Mouse (Mus musculus) hindbrain, postnatal 0 days (tissue): ENCODE measurements around the gene Agpat1. TPM values are rescaled to one million over a fixed set of nuclear protein-coding genes. Genes with fewer than 3 reads are reported as not detected.

Experiments used
- ATAC-seq: fragments of 200-750 bp; cut with Nextera tagmentation; 2 replicates; pipeline ENCODE4 v1.8.0; 2017; ENCODE audit warnings: mild to moderate bottlenecking, moderate TSS enrichment, moderate library complexity
- DNase-seq: peaks from one replicate; pipeline ENCODE4 v3.0.0-alpha.2; 2015; ENCODE audit warnings: low spot score
- H3K27ac ChIP-seq: fragments of 300-500 bp; sonication (generic); 2 replicates; pipeline ENCODE4 v1.5.1; 2014; ENCODE audit warnings: mild to moderate bottlenecking
- H3K27me3 ChIP-seq: fragments of 300-500 bp; sonication (generic); 2 replicates; pipeline ENCODE4 v1.6.1; 2014; ENCODE audit warnings: low read length, mixed read lengths; ENCODE audit not compliant: insufficient read depth
- H3K36me3 ChIP-seq: fragments of 300-500 bp; sonication (generic); 2 replicates; pipeline ENCODE4 v1.6.1; 2014; ENCODE audit warnings: low read length, mixed read lengths; ENCODE audit not compliant: insufficient read depth
- H3K4me1 ChIP-seq: fragments of 300-500 bp; sonication (generic); 2 replicates; pipeline ENCODE4 v1.6.1; 2014; ENCODE audit warnings: antibody characterized with exemption, low read length, mixed read lengths; ENCODE audit not compliant: insufficient read depth
- H3K4me2 ChIP-seq: fragments of 300-500 bp; sonication (generic); 2 replicates; pipeline ENCODE4 v1.6.1; 2014; ENCODE audit warnings: low read depth, mild to moderate bottlenecking, low read length, moderate library complexity, mixed read lengths
- H3K4me3 ChIP-seq: fragments of 300-500 bp; sonication (generic); 2 replicates; pipeline ENCODE4 v1.5.1; 2014; ENCODE audit warnings: low read length
- H3K9ac ChIP-seq: fragments of 300-500 bp; sonication (generic); replicated peaks from 2 replicates; pipeline ENCODE4 v1.6.1; 2014; ENCODE audit warnings: mild to moderate bottlenecking, low read length, moderate library complexity, mixed read lengths
- H3K9me3 ChIP-seq: fragments of 300-500 bp; sonication (generic); 2 replicates; pipeline ENCODE4 v1.6.1; 2016; ENCODE audit warnings: low read length, mixed read lengths
- CTCF ChIP-seq: IDR thresholded peaks from 2 replicates; pipeline ENCODE4 v1.5.1; 2016; ENCODE audit warnings: antibody characterized with exemption, control low read depth, low read depth
- WGBS: fragments of 180-500 bp; shearing (Covaris S2); extraction: QIAGEN DNeasy Blood & Tissue Kit; methylation state at CpG from one replicate; pipeline ENCODE4 v1.1.7; 2014; 5-methylcytosine and 5-hydroxymethylcytosine counted together
- polyA plus RNA-seq: library from polyadenylated mRNA; unstranded; fragments of >200 nt; fragmentation: Nextera tagmentation; extraction: Ambion mirVana; gene quantifications from 2 replicates; pipeline ENCODE4 v1.2.1, GENCODE M21; 2015
- total RNA-seq: library from RNA; depleted of rRNA; stranded (reverse); fragments of >200 nt; gene quantifications from 2 replicates; pipeline ENCODE4 v1.2.3, GENCODE M21; 2014

Agpat1 gene
- total and polyA plus RNA-seq, 2 experiments from 2014 or later = 98.4 to 322 TPM

DNA sequence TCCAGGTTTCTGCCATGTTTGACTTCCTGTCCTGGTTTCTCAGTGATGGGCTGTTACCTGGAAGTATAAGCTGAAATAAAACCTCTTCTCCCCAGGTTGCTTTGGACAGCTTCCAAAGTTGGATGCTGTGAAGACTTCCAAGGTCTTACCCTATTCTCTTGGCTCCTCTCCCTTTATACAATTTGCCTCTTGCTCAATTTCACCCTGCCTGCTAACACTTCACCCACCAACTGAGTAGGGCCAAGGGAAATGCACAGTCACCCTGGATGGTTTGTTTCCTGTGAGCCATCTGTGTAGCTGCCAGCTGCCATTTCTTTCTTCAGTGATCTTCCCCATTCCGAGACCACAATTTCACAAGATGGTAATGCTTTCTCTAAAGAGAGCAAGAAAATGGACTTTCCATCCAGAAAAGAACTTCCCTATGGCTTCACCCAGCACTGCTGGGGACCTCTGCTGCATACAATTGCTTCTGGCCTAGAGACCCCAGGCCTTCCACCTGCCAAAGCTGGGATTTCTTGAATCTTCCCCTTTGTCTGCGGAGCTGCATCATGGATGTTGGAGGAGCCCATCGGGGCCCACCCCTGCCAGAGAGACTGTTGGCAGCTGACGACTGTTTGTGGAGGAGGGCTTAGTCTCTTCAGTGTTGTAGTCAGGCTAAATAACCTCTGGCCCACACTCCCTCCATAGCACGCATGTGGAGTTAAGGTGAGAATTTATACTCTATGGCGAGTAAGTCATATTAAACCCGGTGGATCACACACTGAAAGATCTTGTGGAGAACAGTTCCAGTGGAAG, 35.6 kb downstream of the Agpat1 start:
- DNase-seq = no peak
- no peak overlapping the region for H3K9ac ChIP-seq

GRCm38 (mm10) chr17:34640778-34641601, 36.9 kb downstream of the Agpat1 start:
- Histone ChIP-seq H3K36me3 (no peaks in the 10 kb centered on the region), H3K4me3 (no peak overlapping the region), H3K9me3 (no peaks in the 10 kb centered on the region), H3K27me3 (no peaks in the 10 kb centered on the region), H3K4me2 (peak overlapping the region; percentile 25; the same call in 1 of the 2 replicates), H3K4me1 (peaks cover 19% of the 10 kb centered on the region), H3K27ac (peak overlapping the region; percentile 77), H3K9ac (peak overlapping the region; percentile 37; the same call in 1 of the 2 replicates)
- ATAC-seq (peak; percentile 57), DNase-seq (peak; percentile 72)
- 11% methylated on average over 11 of the region's 11 CpGs for WGBS
- TF ChIP-seq CTCF = peak; percentile 43

More for the DNA sequence above, 35.6 kb downstream of the Agpat1 start:
- H3K4me2 ChIP-seq = no peak overlapping the region
- H3K4me1 ChIP-seq = peaks cover 9% of the 10 kb centered on the region
- H3K36me3 ChIP-seq = no peaks in the 10 kb centered on the region
- no peak for ATAC-seq
- no peaks in the 10 kb centered on the region for H3K9me3 ChIP-seq
- no peak overlapping the region for H3K4me3 ChIP-seq
- 79% methylated on average over 7 of the region's 7 CpGs for WGBS
- TF ChIP-seq CTCF = no peak
- H3K27me3 ChIP-seq = no peaks in the 10 kb centered on the region
- peak overlapping the region; percentile 77; the same call in 1 of the 2 replicates for H3K27ac ChIP-seq

- Histone ChIP-seq H3K9me3 (no peaks in the 10 kb centered on the region), H3K4me3 (no peak overlapping the region), H3K27ac (peak overlapping the region; percentile 77), H3K9ac (no peak overlapping the region), H3K4me1 (peaks cover 19% of the 10 kb centered on the region), H3K27me3 (no peaks in the 10 kb centered on the region), H3K4me2 (no peak overlapping the region), H3K36me3 (no peaks in the 10 kb centered on the region)
- 88% methylated on average over 3 of the region's 3 CpGs for WGBS
- ATAC-seq = no peak
- no peak for TF ChIP-seq CTCF
- no peak for DNase-seq
Observed at GRCm38 (mm10) chr17:34641945-34642344, 37.9 kb downstream of the Agpat1 start.

DNA sequence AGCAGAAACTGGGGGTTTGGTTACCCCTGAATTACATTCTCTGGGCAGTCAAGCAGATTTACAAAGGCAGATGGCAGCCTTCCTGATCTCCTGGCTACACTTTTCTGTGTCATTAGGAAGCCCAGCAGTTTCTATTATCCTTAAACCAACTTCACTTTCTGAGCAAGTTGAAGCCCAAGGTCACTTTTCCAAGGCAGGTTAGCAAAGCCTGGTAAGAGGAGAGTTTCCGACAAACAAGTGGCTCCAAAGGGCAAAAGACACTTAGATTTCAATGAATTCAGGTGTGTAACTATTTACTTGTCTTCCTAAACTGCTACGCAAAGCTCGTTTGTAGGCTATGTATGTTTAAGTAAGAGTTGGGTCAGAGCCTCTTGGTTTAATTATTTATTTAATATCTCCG, 39.3 kb downstream of the Agpat1 start:
- H3K9me3 ChIP-seq = no peaks in the 10 kb centered on the region
- WGBS = 92% methylated on average over 4 of the region's 4 CpGs
- DNase-seq = no peak

GRCm38 (mm10) chr17:34643944-34644343, 39.9 kb downstream of the Agpat1 start:
- peak overlapping the region; percentile 41; the same call in 1 of the 2 replicates for H3K27ac ChIP-seq
- H3K4me1 ChIP-seq = peaks cover 19% of the 10 kb centered on the region
- no peaks in the 10 kb centered on the region for H3K9me3 ChIP-seq
- 0 out of 2 replicates have a peak, but pooled peaks cover under 1% of the 10 kb centered on the region for H3K36me3 ChIP-seq
- WGBS = 84% methylated on average over 10 of the region's 10 CpGs
- no peak overlapping the region for H3K4me2 ChIP-seq
- no peak overlapping the region for H3K4me3 ChIP-seq
- no peaks in the 10 kb centered on the region for H3K27me3 ChIP-seq
- H3K9ac ChIP-seq = no peak overlapping the region
- no peak for ATAC-seq
- DNase-seq = no peak
- no peak for TF ChIP-seq CTCF

More for the DNA sequence above, 39.3 kb downstream of the Agpat1 start:
- H3K4me2 ChIP-seq = no peak overlapping the region
- no peaks in the 10 kb centered on the region for H3K36me3 ChIP-seq
- no peak for TF ChIP-seq CTCF
- no peak overlapping the region for H3K4me3 ChIP-seq
- peaks cover 19% of the 10 kb centered on the region for H3K4me1 ChIP-seq
- H3K27ac ChIP-seq = no peak overlapping the region
- H3K27me3 ChIP-seq = no peaks in the 10 kb centered on the region
- H3K9ac ChIP-seq = no peak overlapping the region
- ATAC-seq = no peak

DNA sequence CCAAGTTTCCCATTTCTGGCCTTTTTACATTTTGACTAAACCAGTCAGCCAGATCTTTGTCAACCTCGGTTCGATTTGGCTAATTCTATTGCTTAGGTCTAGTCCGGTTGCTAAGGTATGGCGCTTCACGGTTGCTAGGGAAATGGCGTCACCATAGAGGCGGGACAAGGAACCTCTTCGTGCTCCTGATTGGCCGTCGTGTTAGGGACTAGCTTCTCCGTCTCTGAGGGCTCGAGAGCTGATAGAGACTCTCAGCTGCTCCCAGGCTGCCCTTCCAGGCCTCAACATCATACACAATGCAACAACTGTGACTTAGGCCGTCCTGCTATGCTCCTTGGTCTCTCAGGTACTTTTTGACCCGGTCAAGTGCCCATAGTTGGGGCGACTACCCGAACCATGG, 40.5 kb downstream of the Agpat1 start, which contains the start of gene Fkbpl:
Gene Fkbpl (plus strand): TSS at position 157 of the 400 bp plus-strand sequence.
- peak; percentile 76 for ATAC-seq
- DNase-seq = peak; percentile 98
- under 1% methylated on average over 16 of the region's 16 CpGs for WGBS
- Histone ChIP-seq H3K4me2 (peak within 1 kb of the TSS; percentile 71), H3K4me1 (peaks cover 19% of the 10 kb centered on the region), H3K27me3 (no peaks in the 10 kb centered on the region), H3K36me3 (0 out of 2 replicates have a peak, but pooled peaks cover 6% of the 10 kb centered on the region), H3K9ac (peak within 1 kb of the TSS; percentile 48), H3K9me3 (no peaks in the 10 kb centered on the region), H3K4me3 (peak within 1 kb of the TSS; percentile 66), H3K27ac (peak within 1 kb of the TSS; percentile 78)
- TF ChIP-seq CTCF = no peak
